8 mouse cellular contexts compared by ENCODE assay signal in genomic region chr4:123411732-123412527, GRCm38 (mm10).
DNase-seq lines count a peak whose midpoint lies in the region; ATAC-seq and TF ChIP-seq lines count a peak whose summit lies in the region.

No protein-coding gene starts in this region.

- 0 out of 2 replicates have a peak, but pooled peaks have one; percentile 9 for TF ChIP-seq CTCF in liver, postnatal 0 days (IDR thresholded peaks at IDR 0.05; ENCODE audit: low read depth)

- peak overlapping the region; percentile 90 for H3K9ac ChIP-seq in forebrain, embryonic 14.5 days (ENCODE audit: low read length)
- H3K9ac ChIP-seq in liver, postnatal 0 days (replicated peaks), result peak overlapping the region; percentile 78
- peak overlapping the region; percentile 84 for H3K9ac ChIP-seq in neural tube, embryonic 14.5 days (replicated peaks; ENCODE audit: low read depth, low read length)

- ATAC-seq in cerebellum, adult (ENCODE audit: insufficient number of reproducible peaks, low FRiP score, low TSS enrichment), result peak; percentile 37; the same call in 1 of the 2 replicates
- ATAC-seq in forebrain, embryonic 14.5 days, result peak; percentile 94
- ATAC-seq in liver, postnatal 0 days, result peak; percentile 88
- ATAC-seq in neural tube, embryonic 14.5 days (ENCODE audit: low read depth), result peak; percentile 95

- H3K4me3 ChIP-seq in forebrain, embryonic 14.5 days (ENCODE audit: low read depth, low read length), result peak overlapping the region; percentile 75
- H3K4me3 ChIP-seq in liver, postnatal 0 days (ENCODE audit: low read depth, low read length), result peak overlapping the region; percentile 82
- peak overlapping the region; percentile 60 for H3K4me3 ChIP-seq in neural tube, embryonic 14.5 days (ENCODE audit: low read depth, low read length)

- peak; percentile 83 for DNase-seq in ES-CJ7 (ENCODE audit: low read depth, low spot score)
- DNase-seq in forebrain, embryonic 14.5 days (ENCODE audit: low spot score), result peak; percentile 98
- DNase-seq in heart, postnatal 14 days, result peak; percentile 93 to 95
- peak; percentile 77 for DNase-seq in layer of hippocampus, adult 11-12 months (ENCODE audit: low spot score)
- DNase-seq in liver, postnatal 0 days, result peak; percentile 86
- peak; percentile 96 for DNase-seq in testis, postnatal 10 days (ENCODE audit: low spot score)

- H3K27me3 ChIP-seq in forebrain, embryonic 14.5 days (replicated peaks; ENCODE audit: control insufficient read depth, insufficient read depth, low read length), result no peaks in the 10 kb centered on the region
- no peaks in the 10 kb centered on the region for H3K27me3 ChIP-seq in liver, postnatal 0 days (ENCODE audit: insufficient read depth, low read length)
- no peaks in the 10 kb centered on the region for H3K27me3 ChIP-seq in neural tube, embryonic 14.5 days (ENCODE audit: control insufficient read depth, insufficient read depth, low read length)

- intact Hi-C loops in heart, postnatal 14 days (cut with DNase I), result loop anchor here (2.0 kb wide), 1 partner anchor 15 kb away; no protein-coding TSS in a partner anchor

- H3K36me3 ChIP-seq in forebrain, embryonic 14.5 days (ENCODE audit: control insufficient read depth, insufficient read depth, low read length), result peaks cover 10% of the 10 kb centered on the region; the same call in 1 of the 2 replicates
- H3K36me3 ChIP-seq in liver, postnatal 0 days (replicated peaks; ENCODE audit: insufficient read depth, low read length), result no peaks in the 10 kb centered on the region; the same call in 1 of the 2 replicates
- no peaks in the 10 kb centered on the region for H3K36me3 ChIP-seq in neural tube, embryonic 14.5 days (ENCODE audit: control insufficient read depth, insufficient read depth, low read length)

- under 1% methylated on average over 54 of the region's 69 CpGs for WGBS in forebrain, embryonic 14.5 days
- WGBS in liver, postnatal 0 days (ENCODE audit: insufficient replicate concordance), result 1% methylated on average over 59 of the region's 69 CpGs
- WGBS in neural tube, embryonic 14.5 days, result under 1% methylated on average over 56 of the region's 69 CpGs

- no peak for TF ChIP-seq EP300 in liver, postnatal 0 days (IDR thresholded peaks at IDR 0.05; ENCODE audit: low read depth)

- peak overlapping the region; percentile 83 for H3K4me2 ChIP-seq in forebrain, embryonic 14.5 days (ENCODE audit: low read length)
- peak overlapping the region; percentile 89 for H3K4me2 ChIP-seq in liver, postnatal 0 days (ENCODE audit: low read depth, low read length)
- peak overlapping the region; percentile 88 for H3K4me2 ChIP-seq in neural tube, embryonic 14.5 days (ENCODE audit: low read depth, low read length)

- H3K27ac ChIP-seq in forebrain, embryonic 14.5 days (ENCODE audit: low read depth, low read length), result peak overlapping the region; percentile 93
- peak overlapping the region; percentile 80 for H3K27ac ChIP-seq in liver, postnatal 0 days (ENCODE audit: low read depth)
- peak overlapping the region; percentile 87 for H3K27ac ChIP-seq in neural tube, embryonic 14.5 days (ENCODE audit: low read depth, low read length)

- no peaks in the 10 kb centered on the region for H3K9me3 ChIP-seq in forebrain, embryonic 14.5 days (replicated peaks; ENCODE audit: control insufficient read depth, low read length)
- no peaks in the 10 kb centered on the region for H3K9me3 ChIP-seq in liver, postnatal 0 days (ENCODE audit: low read length)
- no peaks in the 10 kb centered on the region for H3K9me3 ChIP-seq in neural tube, embryonic 14.5 days (ENCODE audit: control insufficient read depth, low read length)

- H3K4me1 ChIP-seq in forebrain, embryonic 14.5 days (ENCODE audit: control insufficient read depth, insufficient read depth, low read length), result peaks cover 39% of the 10 kb centered on the region
- peaks cover 15% of the 10 kb centered on the region for H3K4me1 ChIP-seq in liver, postnatal 0 days (ENCODE audit: insufficient read depth)
- H3K4me1 ChIP-seq in neural tube, embryonic 14.5 days (ENCODE audit: control insufficient read depth, insufficient read depth, low read length), result peaks cover 40% of the 10 kb centered on the region

Comparison
In these comparisons a context has a peak if more than half of its experiments do, and no peak if none do; other contexts are left out.
1. Peak in every context shown above with its lines: DNase-seq, ATAC-seq, H3K4me3 ChIP-seq and H3K27ac ChIP-seq.
2. ATAC-seq: peak in every context shown above with its lines; median percentile 95 in neural tube, embryonic 14.5 days; 94 in forebrain, embryonic 14.5 days; 88 in liver, postnatal 0 days; 37 in cerebellum, adult.